Mouse (Mus musculus): ENCODE results near the gene Colgalt1. TPM values are rescaled to one million over a fixed set of nuclear protein-coding genes. Genes with fewer than 3 reads are reported as not detected.

The Colgalt1 gene
- 25.0 and 25.7 TPM in 2 replicates for polyA plus RNA-seq (2015; fragmentation: Nextera tagmentation; extraction: Ambion mirVana)

DNA sequence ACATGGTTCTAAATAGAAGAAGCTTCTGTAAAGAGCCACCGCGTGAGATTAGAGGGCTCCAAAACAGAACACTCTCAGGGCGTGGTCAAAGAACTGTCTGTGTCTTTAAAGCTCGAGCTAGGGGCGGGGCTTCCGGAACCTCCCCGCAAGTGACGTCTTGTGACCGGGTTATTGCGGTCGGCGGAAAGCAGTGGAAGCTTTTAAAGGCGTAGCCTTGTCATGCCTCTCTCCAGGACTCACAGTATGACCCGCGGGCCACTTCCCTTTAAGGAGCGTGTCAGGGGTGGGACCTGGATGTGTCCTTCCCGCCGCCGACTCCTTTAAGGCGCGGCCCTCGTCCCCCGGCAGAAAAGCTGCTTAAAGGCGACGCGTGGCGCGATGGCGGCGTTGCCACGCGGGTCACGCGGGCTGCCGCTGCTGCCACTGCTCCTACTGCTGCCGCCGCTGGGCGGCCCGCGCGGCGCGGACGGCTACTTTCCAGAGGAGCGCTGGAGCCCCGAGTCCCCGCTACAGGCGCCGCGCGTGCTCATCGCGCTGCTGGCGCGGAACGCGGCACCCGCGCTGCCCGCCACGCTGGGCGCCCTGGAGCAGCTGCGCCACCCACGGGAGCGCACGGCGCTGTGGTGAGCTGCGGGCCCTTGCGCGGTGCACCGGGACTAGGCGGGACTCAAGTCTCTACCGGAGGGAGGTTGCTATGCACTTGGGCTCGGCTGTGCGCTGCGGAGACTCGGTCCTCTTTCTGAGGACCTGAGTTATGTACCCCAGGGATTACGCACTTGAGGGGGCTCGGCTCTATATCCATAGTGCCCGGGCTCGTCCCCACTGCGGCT is at the start of gene Colgalt1:
TSS of gene Colgalt1 (plus strand) at position 177 of the 830 bp plus-strand sequence.
- TF ChIP-seq CTCF (IDR thresholded peaks at IDR 0.05; ENCODE audit: low read depth) = no peak
- TF ChIP-seq EP300 (IDR thresholded peaks at IDR 0.05; ENCODE audit: low read depth) = peak; percentile 76
- DNase-seq = peak; percentile 97
- Histone ChIP-seq H3K4me1 (ENCODE audit: insufficient read depth) (peaks cover 22% of the 10 kb centered on the region), H3K4me3 (ENCODE audit: low read depth, low read length) (peak within 1 kb of the TSS; percentile 92), H3K27me3 (ENCODE audit: insufficient read depth, low read length) (no peaks in the 10 kb centered on the region), H3K9me3 (ENCODE audit: low read length) (no peaks in the 10 kb centered on the region), H3K9ac (replicated peaks) (peak within 1 kb of the TSS; percentile 85), H3K36me3 (replicated peaks; ENCODE audit: insufficient read depth, low read length) (peaks cover 13% of the 10 kb centered on the region), H3K27ac (ENCODE audit: low read depth) (peak within 1 kb of the TSS; percentile 85), H3K4me2 (ENCODE audit: low read depth, low read length) (peak within 1 kb of the TSS; percentile 98)
- WGBS (ENCODE audit: insufficient replicate concordance) = 3% methylated on average over 74 of the region's 82 CpGs
- ATAC-seq = peak; percentile 99

DNA sequence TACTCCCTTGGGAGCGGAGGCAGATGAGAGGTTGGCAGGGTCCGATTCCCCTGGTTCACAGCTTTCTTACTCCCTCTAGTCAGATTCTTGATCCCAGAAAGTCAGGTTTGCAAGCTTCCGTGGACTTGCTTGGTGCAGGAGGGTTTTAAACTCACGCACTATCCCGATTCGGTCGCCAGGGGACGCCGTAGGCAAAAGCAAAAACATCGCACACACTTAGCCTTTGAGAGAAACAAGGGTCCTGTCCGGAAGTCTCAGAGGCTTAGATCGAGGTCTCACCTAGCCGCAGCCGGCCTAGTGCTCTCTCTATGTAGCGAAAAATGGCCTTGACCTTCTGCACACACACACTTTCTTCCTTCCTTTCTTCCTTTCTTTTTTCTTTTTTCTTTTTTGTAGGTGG is 49.4 kb upstream of the Colgalt1 start:
- H3K4me2 ChIP-seq (ENCODE audit: low read depth, low read length) = no peak overlapping the region
- H3K9ac ChIP-seq (replicated peaks) = no peak overlapping the region
- ATAC-seq (peak; percentile 38; the same call in 1 of the 2 replicates), DNase-seq (peak; percentile 84)
- no peak overlapping the region for H3K27ac ChIP-seq (ENCODE audit: low read depth)
- H3K27me3 ChIP-seq (ENCODE audit: insufficient read depth, low read length) = peaks cover 32% of the 10 kb centered on the region
- H3K4me3 ChIP-seq (ENCODE audit: low read depth, low read length) = no peak overlapping the region
- TF ChIP-seq EP300 (IDR thresholded peaks at IDR 0.05; ENCODE audit: low read depth) (no peak), CTCF (IDR thresholded peaks at IDR 0.05; ENCODE audit: low read depth) (peak; percentile 95)
- H3K36me3 ChIP-seq (replicated peaks; ENCODE audit: insufficient read depth, low read length) = no peaks in the 10 kb centered on the region
- peaks cover 3% of the 10 kb centered on the region; the same call in 1 of the 2 replicates for H3K9me3 ChIP-seq (ENCODE audit: low read length)
- H3K4me1 ChIP-seq (ENCODE audit: insufficient read depth) = peaks cover 16% of the 10 kb centered on the region
- WGBS (ENCODE audit: insufficient replicate concordance) = 2% methylated on average over 15 of the region's 15 CpGs

DNA sequence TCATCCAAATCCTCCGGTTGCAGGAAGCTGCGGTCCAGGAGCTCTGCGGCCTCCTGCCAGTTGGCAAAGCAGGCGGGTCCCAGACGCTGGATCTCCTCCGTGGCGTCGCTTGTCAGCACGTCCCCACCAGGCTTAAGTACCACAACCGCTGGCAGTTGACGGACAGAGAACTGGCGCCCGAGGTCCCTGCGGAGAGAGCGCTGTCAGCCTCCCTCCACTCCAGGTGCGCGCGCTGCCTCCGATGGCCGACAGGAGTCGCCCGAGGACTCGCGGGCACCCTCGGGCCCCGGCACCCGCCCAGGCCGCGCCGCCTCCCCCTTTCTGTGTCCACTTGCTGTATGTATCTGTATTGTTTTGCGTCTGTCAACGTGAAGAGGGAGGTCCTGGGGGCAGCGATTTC is 48.0 kb upstream of the Colgalt1 start:
- Histone ChIP-seq H3K4me3 (ENCODE audit: low read depth, low read length) (0 out of 2 replicates have a peak overlapping the region, but pooled peaks have one; percentile 12), H3K9me3 (ENCODE audit: low read length) (peaks cover 3% of the 10 kb centered on the region; the same call in 1 of the 2 replicates), H3K9ac (replicated peaks) (no peak overlapping the region), H3K4me2 (ENCODE audit: low read depth, low read length) (peak overlapping the region; percentile 59), H3K27ac (ENCODE audit: low read depth) (no peak overlapping the region), H3K4me1 (ENCODE audit: insufficient read depth) (peaks cover 16% of the 10 kb centered on the region), H3K36me3 (replicated peaks; ENCODE audit: insufficient read depth, low read length) (no peaks in the 10 kb centered on the region), H3K27me3 (ENCODE audit: insufficient read depth, low read length) (peaks cover 28% of the 10 kb centered on the region)
- peak; percentile 63 for ATAC-seq
- no peak for TF ChIP-seq EP300 (IDR thresholded peaks at IDR 0.05; ENCODE audit: low read depth)
- peak; percentile 93 for TF ChIP-seq CTCF (IDR thresholded peaks at IDR 0.05; ENCODE audit: low read depth)
- WGBS (ENCODE audit: insufficient replicate concordance) = under 1% methylated on average over 33 of the region's 33 CpGs
- DNase-seq = peak; percentile 86

DNA sequence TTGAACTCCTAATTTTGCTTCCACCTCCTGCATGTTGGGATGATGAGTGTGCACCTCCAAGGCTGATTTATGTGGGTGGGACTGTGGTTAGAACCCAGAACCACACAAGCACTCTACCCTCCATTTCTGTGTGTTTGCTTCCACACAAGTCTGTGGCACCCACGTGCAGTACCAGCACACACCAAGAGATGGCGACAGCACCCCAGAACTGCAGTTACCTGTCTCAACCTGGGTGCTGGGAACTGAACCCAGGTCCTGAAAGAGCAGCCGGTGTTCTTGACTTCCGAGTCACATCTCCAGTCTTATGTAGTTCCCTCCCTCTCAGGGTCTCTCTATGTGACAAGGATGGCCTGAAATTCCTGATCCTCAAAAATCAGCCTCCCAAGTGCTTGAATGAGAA is 46.8 kb upstream of the Colgalt1 start:
- no peak for DNase-seq
- H3K9ac ChIP-seq (replicated peaks) = no peak overlapping the region
- no peak overlapping the region for H3K27ac ChIP-seq (ENCODE audit: low read depth)
- H3K4me1 ChIP-seq (ENCODE audit: insufficient read depth) = peaks cover 14% of the 10 kb centered on the region
- peaks cover 19% of the 10 kb centered on the region; the same call in 1 of the 2 replicates for H3K27me3 ChIP-seq (ENCODE audit: insufficient read depth, low read length)
- no peak for TF ChIP-seq EP300 (IDR thresholded peaks at IDR 0.05; ENCODE audit: low read depth)
- TF ChIP-seq CTCF (IDR thresholded peaks at IDR 0.05; ENCODE audit: low read depth) = peak; percentile 38
- 77% methylated on average over 4 of the region's 4 CpGs for WGBS (ENCODE audit: insufficient replicate concordance)
- H3K4me3 ChIP-seq (ENCODE audit: low read depth, low read length) = no peak overlapping the region
- H3K4me2 ChIP-seq (ENCODE audit: low read depth, low read length) = no peak overlapping the region
- peaks cover 3% of the 10 kb centered on the region; the same call in 1 of the 2 replicates for H3K9me3 ChIP-seq (ENCODE audit: low read length)
- no peak for ATAC-seq
- no peaks in the 10 kb centered on the region for H3K36me3 ChIP-seq (replicated peaks; ENCODE audit: insufficient read depth, low read length)

DNA sequence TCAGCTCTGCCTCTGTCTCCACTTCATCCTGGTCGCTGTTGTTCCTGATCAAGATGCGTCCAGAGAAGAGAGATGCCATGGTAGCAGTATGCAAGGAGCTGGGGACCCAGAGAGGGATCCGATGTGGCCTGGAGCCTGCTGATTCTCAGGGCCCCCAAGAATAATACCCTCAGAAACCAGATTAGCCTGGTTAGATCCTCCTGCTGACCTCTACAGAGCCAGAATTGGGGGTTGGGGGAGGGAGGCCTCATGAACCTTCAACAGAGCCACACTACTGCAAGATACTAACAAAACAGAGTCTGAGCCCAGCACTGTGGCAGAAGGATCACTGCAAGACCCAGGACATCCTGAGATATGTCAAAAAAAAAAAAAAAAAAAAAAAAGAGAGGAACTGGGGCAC is 44.3 kb upstream of the Colgalt1 start, which contains the start of gene Nxnl1:
TSS of gene Nxnl1 (minus strand) at position 101 of the 400 bp plus-strand sequence.
- H3K36me3 ChIP-seq (replicated peaks; ENCODE audit: insufficient read depth, low read length) = no peaks in the 10 kb centered on the region
- 74% methylated on average over 3 of the region's 3 CpGs for WGBS (ENCODE audit: insufficient replicate concordance)
- H3K27ac ChIP-seq (ENCODE audit: low read depth) = no peak within 1 kb of the TSS
- H3K4me1 ChIP-seq (ENCODE audit: insufficient read depth) = peaks cover 34% of the 10 kb centered on the region
- ATAC-seq = no peak
- H3K27me3 ChIP-seq (ENCODE audit: insufficient read depth, low read length) = peaks cover 16% of the 10 kb centered on the region; the same call in 1 of the 2 replicates
- no peak within 1 kb of the TSS for H3K4me2 ChIP-seq (ENCODE audit: low read depth, low read length)
- DNase-seq = no peak
- H3K9ac ChIP-seq (replicated peaks) = no peak within 1 kb of the TSS
- TF ChIP-seq CTCF (IDR thresholded peaks at IDR 0.05; ENCODE audit: low read depth) (no peak), EP300 (IDR thresholded peaks at IDR 0.05; ENCODE audit: low read depth) (no peak)
- peaks cover 3% of the 10 kb centered on the region; the same call in 1 of the 2 replicates for H3K9me3 ChIP-seq (ENCODE audit: low read length)
- H3K4me3 ChIP-seq (ENCODE audit: low read depth, low read length) = no peak within 1 kb of the TSS

DNA sequence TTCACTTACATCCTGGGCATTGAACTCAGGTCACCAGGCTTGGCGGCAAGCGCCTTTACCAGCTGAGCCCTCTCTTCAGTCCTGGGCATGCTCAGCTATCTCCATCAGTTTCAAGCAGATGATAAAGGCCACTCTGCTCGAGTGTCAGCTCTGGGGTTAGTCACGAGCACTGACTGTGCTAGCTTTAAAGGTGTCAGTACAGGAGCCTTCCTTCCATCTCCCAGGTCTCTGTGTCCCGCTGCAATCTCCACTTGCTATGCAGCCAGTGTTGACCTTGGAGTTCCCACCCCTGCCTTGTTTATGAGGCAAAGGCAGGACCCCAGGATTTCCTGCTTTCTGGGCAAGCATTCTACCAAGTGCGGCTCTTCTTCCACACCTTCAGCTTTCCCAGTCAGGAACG is 43.2 kb upstream of the Colgalt1 start:
- no peak for ATAC-seq
- H3K9me3 ChIP-seq (ENCODE audit: low read length) = peaks cover 3% of the 10 kb centered on the region; the same call in 1 of the 2 replicates
- H3K4me2 ChIP-seq (ENCODE audit: low read depth, low read length) = no peak overlapping the region
- H3K4me1 ChIP-seq (ENCODE audit: insufficient read depth) = peaks cover 32% of the 10 kb centered on the region
- DNase-seq = no peak
- H3K27me3 ChIP-seq (ENCODE audit: insufficient read depth, low read length) = peaks cover 9% of the 10 kb centered on the region; the same call in 1 of the 2 replicates
- WGBS (ENCODE audit: insufficient replicate concordance) = 74% methylated on average over 7 of the region's 7 CpGs
- H3K27ac ChIP-seq (ENCODE audit: low read depth) = no peak overlapping the region
- TF ChIP-seq EP300 (IDR thresholded peaks at IDR 0.05; ENCODE audit: low read depth) = no peak
- no peak for TF ChIP-seq CTCF (IDR thresholded peaks at IDR 0.05; ENCODE audit: low read depth)
- H3K36me3 ChIP-seq (replicated peaks; ENCODE audit: insufficient read depth, low read length) = no peaks in the 10 kb centered on the region
- H3K9ac ChIP-seq (replicated peaks) = no peak overlapping the region
- no peak overlapping the region for H3K4me3 ChIP-seq (ENCODE audit: low read depth, low read length)
